Mouse (Mus musculus) left cerebral cortex, adult 9 months (tissue): ENCODE data around the gene Gm44973.
"Not testable (repeated sequence)": the region's sequence is repeated elsewhere in the genome, so short reads cannot be mapped to it uniquely, and the experiment has no call there.

Source experiments
- DNase-seq, 2 experiments: peaks; one replicate each; pipeline ENCODE4 v3.0.0; 2022; ENCODE audit warnings: low spot score in 2 of 2

Gm44973 gene

GRCm38 (mm10) chr7:5015118-5016001 lies at the start of gene Gm44973:
Gene Gm44973, plus strand, starts transcription at chr7:5015496.
- peak; percentile 92 for DNase-seq

DNA sequence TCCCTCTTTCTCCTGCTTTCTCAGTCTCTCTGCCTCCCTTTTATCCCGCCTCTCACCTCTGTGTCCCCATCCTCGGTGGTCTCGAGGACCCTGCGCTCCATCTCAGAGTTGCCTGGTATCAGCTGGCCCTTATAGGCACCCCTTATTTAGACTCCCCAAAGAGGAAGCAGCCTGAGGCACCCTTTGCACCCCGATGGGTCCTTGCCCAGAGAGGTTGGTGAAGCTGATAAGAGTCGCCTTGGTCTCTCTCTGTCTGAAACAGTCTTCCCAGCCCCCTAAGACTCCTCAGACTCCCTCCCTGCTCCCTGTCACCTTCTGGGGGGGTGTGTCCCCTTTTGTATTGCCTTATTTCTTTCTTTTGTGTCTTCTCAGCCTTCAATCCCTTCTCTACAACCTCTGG lies 44.2 kb upstream of the Gm44973 start, which contains the start of gene Sbk3:
Gene Sbk3, minus strand, starts transcription at position 101 of the 400 bp plus-strand sequence.
- no peak for DNase-seq

- DNase-seq = no peak
These were observed 43.6 kb upstream of the Gm44973 start for GRCm38 (mm10) chr7:4971710-4972109.

GRCm38 (mm10) chr7:4972321-4973047 lies 42.8 kb upstream of the Gm44973 start:
- DNase-seq = peak in 1 of 2 experiments; percentile 9

DNA sequence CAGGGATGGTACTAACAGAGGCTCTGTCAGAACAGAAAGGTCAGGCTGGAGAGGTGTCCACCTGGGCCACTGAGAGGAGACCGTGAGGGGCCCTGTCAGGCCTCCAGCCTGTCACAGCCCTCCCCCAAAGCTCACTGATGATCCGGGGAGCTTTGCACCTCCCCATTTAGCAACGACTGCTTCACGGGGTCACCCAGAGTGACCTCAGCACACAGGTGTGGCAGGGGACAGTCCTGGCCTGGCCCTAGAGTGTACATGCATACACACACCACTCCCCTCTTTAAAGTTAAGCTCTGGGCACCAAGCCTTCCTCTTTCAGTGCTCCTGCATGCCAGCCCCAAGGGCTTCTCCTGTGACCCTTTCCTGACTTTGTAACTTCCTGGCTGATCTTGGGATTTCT lies 39.8 kb upstream of the Gm44973 start:
- no peak for DNase-seq

DNA sequence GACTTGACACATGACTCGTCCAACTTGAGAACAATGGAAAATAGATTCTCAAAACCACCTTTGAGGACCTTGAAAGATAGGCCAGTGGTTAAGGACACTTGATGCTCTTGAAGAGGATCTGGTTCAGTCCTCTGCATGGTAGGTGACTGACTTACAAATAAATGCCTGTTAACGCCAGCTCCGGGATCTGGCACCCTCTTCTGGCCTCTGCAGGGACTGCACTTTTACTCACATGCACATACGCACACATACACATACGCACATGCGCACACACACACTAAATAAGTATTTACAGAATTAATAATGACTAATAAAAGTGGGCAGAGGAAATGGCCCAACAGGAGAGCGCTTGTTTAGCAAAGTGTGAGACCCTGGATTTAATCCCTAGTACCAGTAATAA lies 38.5 kb upstream of the Gm44973 start:
- DNase-seq = no peak

- no peak for DNase-seq
These were observed 27.0 kb upstream of the Gm44973 start for GRCm38 (mm10) chr7:4988250-4988649.

DNA sequence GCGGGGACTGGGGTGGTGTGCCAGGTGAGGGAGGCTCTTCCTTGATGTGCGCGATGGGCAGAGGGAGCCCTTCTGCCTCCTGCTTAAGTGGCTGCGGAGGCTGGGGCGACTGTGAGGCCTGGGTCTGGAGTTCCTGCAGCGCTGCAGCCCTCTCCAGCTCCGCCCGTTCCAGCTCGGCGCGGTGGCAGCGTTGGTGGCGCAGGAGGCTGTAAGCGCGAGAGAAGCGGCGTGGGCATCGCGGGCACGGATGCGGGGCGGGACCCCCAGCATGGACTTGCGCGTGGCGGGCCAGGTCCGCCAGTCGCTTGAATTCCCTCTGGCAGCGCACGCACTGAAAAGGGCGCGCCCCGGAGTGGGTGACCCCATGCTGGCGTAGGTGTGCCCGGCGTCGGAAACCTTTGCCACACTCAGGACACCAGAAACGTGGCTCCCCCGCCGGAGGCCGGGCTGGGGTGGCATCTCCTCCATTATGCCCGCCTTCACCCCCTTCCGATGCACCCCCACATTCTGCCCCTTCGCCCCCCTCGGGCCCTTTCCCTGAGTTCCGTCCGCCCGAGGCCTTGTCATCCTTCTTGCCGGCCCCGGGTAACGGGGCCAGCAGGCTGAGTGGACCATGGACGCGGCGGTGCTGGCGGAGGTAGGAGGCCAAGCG lies 21.8 kb upstream of the Gm44973 start:
- no peak for DNase-seq

DNA sequence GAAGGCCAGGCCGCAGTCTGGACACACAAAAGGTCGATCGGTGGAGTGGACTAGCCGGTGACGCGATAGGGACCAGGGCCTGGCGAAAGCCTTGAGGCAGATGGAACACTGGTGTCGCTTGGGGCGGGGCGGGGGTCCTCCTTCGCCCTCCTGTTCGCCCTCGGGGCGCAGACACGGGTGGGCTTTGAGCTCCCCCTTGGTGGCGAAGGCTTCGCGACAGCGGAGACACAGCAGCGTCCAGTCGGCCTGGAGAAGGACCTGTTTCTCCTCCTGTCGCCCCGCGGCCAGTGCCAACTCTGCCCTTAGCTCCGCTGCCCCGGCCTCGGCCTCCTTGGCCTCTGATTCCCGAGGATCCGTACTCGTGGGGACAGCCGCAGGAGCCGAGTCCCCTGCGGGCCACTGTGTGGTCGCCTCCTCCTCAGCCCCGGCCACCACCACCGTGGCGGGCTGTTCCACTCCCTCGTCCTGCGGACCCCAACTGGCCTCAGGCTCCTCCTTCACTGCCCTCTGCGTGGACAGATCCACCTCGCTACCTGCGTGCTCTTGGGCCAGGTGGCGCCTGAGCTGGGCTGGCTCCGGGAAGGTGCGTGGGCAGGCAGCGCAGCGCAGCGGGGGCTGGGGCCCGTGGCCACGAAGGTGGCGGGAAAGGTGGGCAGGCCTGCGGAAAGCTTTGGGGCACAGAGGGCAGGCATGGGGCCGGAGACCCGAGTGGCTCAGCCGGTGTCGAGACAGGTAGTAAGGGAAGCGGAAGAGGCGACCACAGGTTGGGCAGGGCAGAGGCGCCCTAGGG lies 21.1 kb upstream of the Gm44973 start:
- no peak for DNase-seq

- no peak for DNase-seq
These were observed 19.9 kb upstream of the Gm44973 start for GRCm38 (mm10) chr7:4995268-4996002.

DNA sequence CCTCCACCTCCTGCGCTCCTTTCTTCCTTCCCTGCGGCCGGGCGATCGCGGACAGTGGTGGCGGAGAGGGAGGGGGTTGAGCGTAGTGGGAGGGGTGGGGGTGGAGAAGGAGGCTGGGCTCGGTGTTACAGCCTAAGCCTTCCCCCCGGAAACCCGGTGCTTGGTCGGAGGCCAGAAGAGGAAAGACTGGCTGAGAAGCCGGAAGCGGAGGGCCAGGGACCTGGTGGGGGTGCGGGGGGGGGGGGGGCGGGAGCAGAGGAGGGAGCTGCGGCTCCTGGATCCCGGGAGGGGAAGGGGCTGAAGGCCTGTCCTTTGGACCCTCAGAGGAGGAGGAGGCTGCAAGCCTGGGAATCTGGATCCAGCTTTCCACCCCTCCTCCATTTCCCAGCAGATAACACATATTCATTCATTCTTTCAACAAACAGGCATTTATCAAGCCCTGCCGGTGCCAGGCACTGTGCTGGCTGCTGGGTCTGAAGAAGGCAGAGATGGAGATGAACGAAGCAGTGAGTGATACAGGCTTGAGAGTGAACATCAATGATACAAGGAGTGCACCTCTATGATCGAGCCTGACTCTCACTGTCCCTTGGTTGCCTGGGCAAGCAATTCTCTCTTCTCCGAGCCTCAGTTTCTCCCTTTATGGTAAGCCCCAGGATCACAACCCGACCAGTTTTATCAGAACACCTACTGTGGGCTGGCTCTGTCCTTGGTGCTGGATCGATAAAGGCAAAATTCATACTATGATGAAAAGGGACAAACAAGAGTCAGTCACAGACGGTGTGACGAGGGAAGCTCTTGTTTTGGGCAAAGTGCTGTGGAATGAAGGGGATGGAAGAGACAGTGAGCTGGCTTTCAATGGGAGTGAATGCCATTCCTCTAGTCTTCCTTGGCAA lies 19.0 kb upstream of the Gm44973 start, which contains the start of gene Zfp579:
Gene Zfp579, minus strand, starts transcription at position 156 of the 893 bp plus-strand sequence.
- DNase-seq = peak; percentile 59 to 93

- no peak for DNase-seq
These were observed 18.4 kb upstream of the Gm44973 start for GRCm38 (mm10) chr7:4996934-4997333.

DNA sequence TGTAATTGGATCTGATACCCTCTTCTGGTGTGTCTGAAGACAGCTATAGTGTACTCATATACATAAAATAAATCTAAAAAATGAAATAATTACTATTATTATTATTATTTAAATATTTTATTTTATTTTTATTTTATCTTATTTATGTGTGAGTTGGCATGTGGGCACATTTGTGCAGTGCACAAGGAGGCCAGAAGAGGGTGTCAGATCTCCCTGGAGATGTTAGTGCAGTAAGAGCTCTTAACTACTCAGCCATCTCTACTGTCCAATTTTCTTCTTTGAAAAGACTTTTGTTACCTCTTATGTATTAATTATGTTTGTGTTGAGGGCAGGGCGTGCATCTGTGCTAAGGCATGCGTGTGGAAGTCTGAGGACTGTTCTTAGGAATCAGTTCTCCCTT lies 15.4 kb upstream of the Gm44973 start:
- DNase-seq = no peak

DNA sequence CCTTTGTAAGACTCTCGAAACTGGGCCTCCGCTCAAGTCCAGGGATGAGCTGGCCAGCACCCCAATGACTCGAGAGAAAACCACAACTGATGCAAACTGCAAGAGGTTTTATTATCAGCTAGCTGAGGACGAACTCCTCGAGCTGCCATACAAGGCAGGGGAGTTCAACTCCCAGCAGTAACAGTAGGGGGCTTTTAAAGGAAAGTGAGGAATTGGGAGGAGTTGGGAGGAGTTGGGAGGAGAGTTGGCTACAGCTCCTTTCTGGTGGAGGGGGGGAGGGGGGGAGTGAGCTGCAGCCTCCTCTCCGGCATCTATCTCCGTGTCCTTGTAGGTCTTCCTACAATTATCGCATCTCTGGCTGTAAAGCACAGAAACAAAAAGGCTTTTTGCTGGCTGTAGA lies 12.4 kb upstream of the Gm44973 start:
- DNase-seq = not testable (repeated sequence)

GRCm38 (mm10) chr7:5008229-5008628 lies 7.1 kb upstream of the Gm44973 start:
- no peak for DNase-seq

DNA sequence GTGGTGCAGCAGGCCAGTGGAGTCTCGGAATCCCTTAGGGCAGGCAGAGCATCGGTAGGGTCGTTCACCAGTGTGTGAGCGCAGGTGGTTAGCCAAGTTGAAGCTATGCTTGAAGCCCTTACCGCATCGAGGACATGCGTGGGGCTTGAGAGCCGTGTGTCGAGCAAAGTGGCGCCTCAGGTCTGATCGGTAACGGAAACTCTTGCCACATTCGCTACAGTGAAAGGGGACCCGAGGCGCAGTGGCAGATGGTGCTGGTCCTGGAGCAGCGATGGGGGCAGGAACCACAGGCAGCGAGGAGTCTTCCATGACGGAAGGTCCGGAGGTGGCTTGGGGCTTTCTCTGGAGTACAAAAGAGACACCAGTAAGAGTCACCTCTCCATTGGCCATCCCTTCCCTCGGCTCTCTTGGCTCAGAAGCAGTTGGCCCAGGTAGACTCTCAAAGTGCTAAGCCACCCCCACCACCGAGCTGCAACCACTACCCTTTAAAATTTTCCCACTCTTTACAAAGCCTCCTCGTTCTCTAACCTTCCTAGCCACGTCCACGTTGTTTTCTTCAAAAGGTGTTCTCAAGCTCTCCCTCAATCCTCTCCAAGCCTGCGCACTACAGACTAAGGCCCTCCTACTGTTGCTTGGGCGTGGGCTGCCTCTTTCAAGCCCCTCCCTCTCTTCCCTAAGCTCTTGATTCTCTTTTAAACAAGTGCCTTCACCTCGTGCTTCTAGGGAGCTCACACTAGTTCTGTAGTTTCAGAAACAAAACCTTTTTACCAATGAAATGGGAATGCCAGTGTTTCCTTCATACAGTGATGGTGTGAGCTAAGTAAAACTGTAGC lies 2.4 kb upstream of the Gm44973 start:
- no peak for DNase-seq

- DNase-seq = peak; percentile 91 to 98
These were observed 812 bp upstream of the Gm44973 start, which contains the start of the genes Zfp524 and Fiz1 for GRCm38 (mm10) chr7:5014251-5015117. Gene Zfp524, plus strand, starts transcription at chr7:5014415. Gene Fiz1, minus strand, starts transcription at chr7:5014697.

DNA sequence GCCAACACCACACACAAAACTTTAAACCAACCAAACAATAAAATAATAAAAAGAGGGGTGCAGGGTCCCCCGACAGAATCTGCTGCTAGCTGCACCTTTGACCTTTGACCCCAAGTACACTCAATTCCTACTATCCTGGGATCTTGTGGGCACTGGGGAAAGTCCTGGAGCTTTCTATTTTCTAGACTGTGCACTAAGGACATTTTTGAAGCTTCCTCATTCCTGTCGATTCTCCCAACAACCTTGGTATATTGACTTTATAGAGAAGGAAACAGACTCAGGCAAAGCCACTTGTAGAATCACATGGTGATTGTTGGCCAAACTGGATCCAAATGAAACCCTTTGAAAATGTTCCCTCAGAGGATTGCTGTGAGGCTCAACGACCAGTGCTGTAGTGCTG lies 761 bp downstream of the Gm44973 start:
- DNase-seq = no peak
